Mouse (Mus musculus): ENCODE measurements around the gene Gm28043.

The Gm28043 gene

DNA sequence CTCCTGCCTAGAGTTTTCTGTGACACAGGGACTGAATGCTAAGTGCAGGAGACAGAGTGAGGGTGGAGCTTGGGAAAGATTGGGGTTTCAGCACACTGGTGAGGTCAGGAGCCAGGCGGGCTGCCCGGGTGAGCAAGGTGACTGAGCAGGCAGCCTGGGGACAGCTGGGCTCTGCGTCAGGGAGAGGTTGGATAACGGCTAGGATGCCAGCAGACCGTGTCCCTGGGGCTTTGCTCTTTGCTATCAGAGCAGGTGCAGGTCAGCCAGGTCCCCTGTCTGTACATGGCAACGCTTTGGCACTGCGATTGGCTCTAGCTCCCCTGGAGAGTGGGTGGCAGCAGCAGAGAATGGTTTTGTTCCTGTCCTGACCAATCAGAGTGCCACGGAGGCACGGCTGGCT lies 12.6 kb downstream of the Gm28043 start:
- no peak for DNase-seq (ENCODE audit: low spot score)

- no peak for DNase-seq (ENCODE audit: low spot score)
These were observed 14.3 kb downstream of the Gm28043 start for GRCm38 (mm10) chr17:29628946-29629345.

GRCm38 (mm10) chr17:29629620-29630019 lies 14.9 kb downstream of the Gm28043 start:
- DNase-seq (ENCODE audit: low spot score) = no peak

DNA sequence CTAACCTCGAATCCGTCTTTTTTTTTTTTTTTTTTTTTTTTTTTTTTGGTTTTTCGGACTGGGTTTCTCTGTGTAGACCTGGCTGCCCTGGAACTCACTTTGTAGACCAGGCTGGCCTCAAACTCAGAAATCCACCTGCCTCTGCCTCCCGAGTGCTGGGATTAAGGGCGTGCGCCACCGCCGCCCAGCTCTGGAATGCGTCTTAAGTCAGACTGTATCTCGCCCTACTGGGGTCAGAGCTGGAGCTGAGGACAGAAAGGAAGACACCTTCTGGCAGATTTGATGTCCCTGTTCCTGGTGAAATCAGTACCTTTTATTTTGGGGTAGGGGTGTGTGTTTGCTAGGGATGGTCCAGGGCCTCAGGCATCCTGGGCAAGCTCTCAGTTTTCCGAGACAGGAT lies 17.6 kb downstream of the Gm28043 start:
- no peak for DNase-seq (ENCODE audit: low spot score)

DNA sequence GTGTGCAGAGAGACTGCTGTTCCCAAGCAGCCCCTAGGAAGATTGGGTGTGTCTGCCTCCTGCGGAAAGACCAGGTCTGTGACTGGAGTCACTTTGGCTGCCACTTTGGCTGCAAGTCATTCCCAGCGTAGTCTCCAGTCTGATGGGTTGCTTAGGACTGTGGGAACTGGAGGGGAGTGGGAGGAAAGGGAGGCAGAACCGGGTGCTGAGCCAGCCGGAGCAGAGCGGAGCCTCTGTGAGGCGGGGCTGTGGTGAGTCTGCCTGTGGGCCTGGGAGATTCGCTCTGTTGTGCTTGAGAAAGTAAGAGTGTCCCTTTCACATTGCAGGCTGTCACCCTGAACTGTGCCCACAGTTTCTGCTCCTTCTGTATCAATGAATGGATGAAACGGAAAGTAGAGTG lies 20.8 kb downstream of the Gm28043 start:
- DNase-seq (ENCODE audit: low spot score) = no peak

DNA sequence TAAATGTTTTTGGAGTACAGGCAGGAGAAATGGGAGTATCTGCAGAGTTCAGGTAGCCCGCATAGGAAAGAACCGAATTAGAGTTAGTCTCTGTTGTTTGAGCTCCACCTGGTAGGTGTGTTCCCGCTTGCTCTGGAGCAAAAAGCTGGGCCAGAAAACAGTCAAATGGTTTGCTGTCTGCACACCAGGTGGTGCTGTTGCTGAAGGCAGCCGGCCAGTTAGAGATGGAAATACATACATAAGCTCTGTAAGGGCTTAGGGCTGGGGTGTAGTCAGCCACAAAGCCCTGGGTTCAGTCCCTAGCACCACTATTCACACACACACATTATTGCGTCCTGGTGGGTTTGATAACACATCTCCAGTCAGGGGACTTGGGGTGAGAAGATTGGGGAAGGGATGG lies 21.4 kb downstream of the Gm28043 start:
- DNase-seq (ENCODE audit: low spot score) = peak; percentile 36

GRCm38 (mm10) chr17:29637377-29637776 lies 22.7 kb downstream of the Gm28043 start:
- DNase-seq (ENCODE audit: low spot score) = no peak

- DNase-seq (ENCODE audit: low spot score) = no peak
These were observed 23.2 kb downstream of the Gm28043 start for GRCm38 (mm10) chr17:29637895-29638294.

DNA sequence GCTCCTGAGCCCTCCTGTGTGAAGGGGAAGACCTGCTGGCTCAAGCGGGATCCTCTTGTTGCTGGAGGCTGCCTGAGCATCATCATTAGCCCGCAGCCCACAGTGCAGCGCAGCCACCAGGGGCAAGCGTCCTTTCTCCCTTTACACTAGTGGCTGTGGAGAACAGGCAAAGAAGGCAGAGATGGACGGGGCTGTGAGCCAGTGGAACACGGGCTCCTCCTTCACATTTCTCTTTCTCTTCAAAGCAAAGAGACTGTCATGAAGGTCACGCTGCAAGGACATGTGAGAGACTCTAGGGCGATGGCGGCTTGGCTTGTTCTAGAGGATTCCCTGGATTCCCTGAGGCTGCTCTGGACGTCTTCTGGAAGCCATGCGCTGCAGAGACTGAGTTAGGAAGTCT lies 26.3 kb downstream of the Gm28043 start:
- DNase-seq (ENCODE audit: low spot score) = no peak

GRCm38 (mm10) chr17:29642219-29642618 lies 27.5 kb downstream of the Gm28043 start:
- DNase-seq (ENCODE audit: low spot score) = no peak

DNA sequence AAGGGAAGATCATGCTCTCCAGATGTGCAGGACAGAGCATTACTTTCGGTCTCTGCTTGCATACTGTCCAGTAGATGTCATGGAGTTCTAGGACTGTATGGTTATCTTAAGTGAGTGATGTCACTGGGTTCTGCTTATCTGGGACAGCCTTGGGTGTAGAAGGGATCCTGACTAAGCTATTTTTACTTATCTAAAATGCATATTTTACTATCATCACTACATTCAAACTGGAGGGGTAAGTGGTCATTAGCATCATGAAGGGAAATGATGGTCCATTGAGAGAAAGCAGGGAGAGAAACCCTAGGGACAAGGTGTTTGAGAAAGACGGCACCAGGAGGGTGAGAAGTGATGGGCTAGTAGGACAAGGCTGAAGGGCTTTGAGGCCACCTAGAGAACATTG lies 43.6 kb downstream of the Gm28043 start:
- DNase-seq (ENCODE audit: low spot score) = no peak

GRCm38 (mm10) chr17:29660076-29660761 lies 45.5 kb downstream of the Gm28043 start, which contains the start of gene Cmtr1:
TSS of gene Cmtr1 (plus strand) at chr17:29660595.
- DNase-seq (ENCODE audit: low spot score) = peak; percentile 96

- peak; percentile 50 for DNase-seq (ENCODE audit: low spot score)
These were observed 46.2 kb downstream of the Gm28043 start for GRCm38 (mm10) chr17:29660762-29661391.

GRCm38 (mm10) chr17:29662145-29662544 lies 47.5 kb downstream of the Gm28043 start:
- DNase-seq (ENCODE audit: low spot score) = no peak

DNA sequence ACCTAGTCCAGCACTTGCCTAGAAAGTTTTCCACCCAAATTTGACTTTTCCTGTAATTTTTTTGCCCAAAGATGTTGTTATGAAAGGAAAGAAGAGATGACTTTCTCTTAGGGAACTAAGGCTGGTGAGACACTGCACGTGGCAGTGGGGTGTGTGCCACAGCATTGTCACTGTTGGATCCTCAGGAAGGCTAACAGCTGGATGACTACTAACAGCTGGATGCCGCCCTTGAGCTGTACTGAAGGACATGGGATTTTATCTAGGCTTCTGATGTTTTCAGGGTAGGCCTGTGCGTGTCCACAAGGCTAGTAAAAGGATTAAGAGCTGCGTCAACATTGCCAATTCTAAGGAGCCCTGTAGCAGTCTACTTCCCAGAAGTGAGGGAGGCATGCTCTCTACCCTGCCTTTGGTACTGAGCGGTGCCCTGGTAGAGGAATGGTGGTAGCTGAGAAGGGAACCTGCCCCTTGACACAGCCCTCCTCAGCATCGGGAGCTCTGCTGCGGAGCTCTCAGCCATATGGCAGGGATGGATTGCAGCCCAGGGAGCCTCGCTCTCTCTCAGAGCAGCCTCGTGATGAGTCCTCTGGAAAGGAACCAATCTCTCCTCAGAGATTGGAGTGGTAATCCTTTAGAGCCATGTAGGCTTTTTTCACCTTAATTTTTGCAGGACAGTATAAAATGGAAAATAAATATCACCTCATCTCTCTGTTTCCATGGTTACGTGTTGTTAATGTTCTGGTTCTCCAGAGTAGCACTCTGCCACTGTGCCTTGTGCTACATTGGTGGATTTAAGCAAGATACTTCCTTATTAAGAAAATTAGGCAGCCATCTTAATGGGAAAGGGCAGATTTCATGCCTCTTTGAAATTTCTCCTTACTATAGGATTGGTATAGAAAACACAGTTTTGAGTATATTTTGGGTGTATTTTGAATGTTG lies 53.6 kb downstream of the Gm28043 start:
- no peak for DNase-seq (ENCODE audit: low spot score)

GRCm38 (mm10) chr17:29669030-29669429 lies 54.4 kb downstream of the Gm28043 start:
- no peak for DNase-seq (ENCODE audit: low spot score)

GRCm38 (mm10) chr17:29669936-29670335 lies 55.3 kb downstream of the Gm28043 start:
- DNase-seq (ENCODE audit: low spot score) = no peak

GRCm38 (mm10) chr17:29671021-29671420 lies 56.3 kb downstream of the Gm28043 start:
- DNase-seq (ENCODE audit: low spot score) = no peak

GRCm38 (mm10) chr17:29673325-29673724 lies 58.6 kb downstream of the Gm28043 start:
- DNase-seq (ENCODE audit: low spot score) = no peak

DNA sequence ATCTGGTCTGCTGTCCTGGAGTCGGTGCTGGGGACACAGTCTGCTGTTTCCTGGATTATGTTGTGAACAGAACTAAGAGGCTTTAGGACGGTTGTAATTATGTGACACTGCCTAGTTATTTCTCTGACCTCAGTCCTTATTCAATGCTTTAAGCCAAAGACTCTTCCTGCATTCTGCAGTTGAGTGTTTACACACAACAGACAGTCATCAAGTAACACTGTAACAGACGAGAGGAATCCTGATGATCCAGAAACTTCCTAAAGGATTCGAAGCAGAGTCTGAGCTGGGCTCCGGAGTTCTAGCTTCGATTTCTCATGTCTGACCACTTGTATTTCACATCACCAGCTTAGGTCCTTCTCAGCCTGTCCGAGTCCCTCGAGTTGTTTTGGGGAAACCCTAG lies 63.9 kb downstream of the Gm28043 start:
- DNase-seq (ENCODE audit: low spot score) = no peak

DNA sequence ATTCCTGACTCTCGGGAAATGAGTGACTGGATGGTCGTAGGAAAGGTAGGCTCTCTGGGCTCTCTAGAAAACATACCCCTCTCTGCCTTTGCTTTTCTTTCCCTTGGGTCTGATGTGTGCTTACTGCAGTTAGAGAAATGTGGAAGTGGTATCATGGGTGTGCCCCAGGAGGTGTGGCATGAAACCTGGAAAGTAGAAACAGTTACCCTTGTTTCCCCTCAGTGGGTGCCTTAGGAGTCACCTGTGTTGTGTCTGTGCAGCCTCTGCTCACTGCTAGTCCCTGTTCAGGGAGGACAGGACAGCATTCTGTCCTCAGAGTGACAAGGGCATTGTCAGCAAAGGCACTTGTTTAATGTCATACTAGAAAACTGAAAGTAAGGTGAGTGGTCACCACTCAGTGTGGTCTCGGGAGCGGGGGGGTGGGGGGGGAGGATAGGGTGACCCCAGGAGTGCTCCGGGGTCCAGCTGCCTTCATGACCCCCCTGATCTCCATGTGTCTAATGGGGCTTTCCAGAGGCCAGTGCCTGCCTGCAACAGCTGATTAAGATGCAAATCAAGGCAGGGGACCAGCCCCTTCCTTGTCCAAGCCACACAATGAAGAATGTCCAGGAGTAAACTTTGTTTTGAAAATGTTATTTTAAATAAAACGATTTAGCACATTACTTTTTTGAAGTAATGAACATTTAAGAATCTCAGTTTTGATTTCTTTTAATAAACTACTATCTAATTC lies 64.5 kb downstream of the Gm28043 start:
- no peak for DNase-seq (ENCODE audit: low spot score)

GRCm38 (mm10) chr17:29680174-29680573 lies 65.5 kb downstream of the Gm28043 start:
- DNase-seq (ENCODE audit: low spot score) = no peak

All from embryo, embryonic 10.5 days (tissue).